Mouse (Mus musculus) embryonic facial prominence, embryonic 14.5 days (tissue): Measurements from ENCODE around the gene Ube4b. TPM values are rescaled to one million over a fixed set of nuclear protein-coding genes. Genes with fewer than 3 reads are reported as not detected.

ENCODE experiments used
- ATAC-seq: fragments of 200-750 bp; cut with Nextera tagmentation; 2 replicates; pipeline ENCODE4 v1.8.0; 2017; ENCODE audit warnings: low read depth, moderate number of reproducible peaks, moderate TSS enrichment
- DNase-seq: peaks from one replicate; pipeline ENCODE4 v3.0.0-alpha.2; 2015; ENCODE audit warnings: low spot score
- H3K27ac ChIP-seq: fragments of 300-500 bp; sonication (generic); replicated peaks from 2 replicates; pipeline ENCODE4 v1.5.1; 2014; ENCODE audit warnings: low read depth, mild to moderate bottlenecking, low read length, moderate library complexity
- H3K27me3 ChIP-seq: fragments of 300-500 bp; sonication (generic); replicated peaks from 2 replicates; pipeline ENCODE4 v1.6.1; 2014; ENCODE audit warnings: low read length; ENCODE audit not compliant: control insufficient read depth, insufficient read depth
- H3K36me3 ChIP-seq: fragments of 300-500 bp; sonication (generic); 2 replicates; pipeline ENCODE4 v1.6.1; 2014; ENCODE audit warnings: low read length, mixed read lengths; ENCODE audit not compliant: control insufficient read depth, insufficient read depth
- H3K4me1 ChIP-seq: fragments of 300-500 bp; sonication (generic); 2 replicates; pipeline ENCODE4 v1.6.1; 2014; ENCODE audit warnings: antibody characterized with exemption, low read length; ENCODE audit not compliant: control insufficient read depth, insufficient read depth
- H3K4me2 ChIP-seq: fragments of 300-500 bp; sonication (generic); 2 replicates; pipeline ENCODE4 v1.6.1; 2014; ENCODE audit warnings: low read depth, mild to moderate bottlenecking, low read length, moderate library complexity, mixed read lengths
- H3K4me3 ChIP-seq: fragments of 300-500 bp; sonication (generic); 2 replicates; pipeline ENCODE4 v1.5.1; 2014; ENCODE audit warnings: low read depth, mild to moderate bottlenecking, low read length
- H3K9ac ChIP-seq: fragments of 300-500 bp; sonication (generic); 2 replicates; pipeline ENCODE4 v1.6.1; 2014; ENCODE audit warnings: low read depth, mild to moderate bottlenecking, low read length, moderate library complexity, mixed read lengths
- H3K9me3 ChIP-seq: fragments of 300-500 bp; sonication (generic); 2 replicates; pipeline ENCODE4 v1.6.1; 2016; ENCODE audit warnings: low read length; ENCODE audit not compliant: control insufficient read depth
- WGBS: fragments of 180-500 bp; shearing (Covaris S2); extraction: QIAGEN DNeasy Blood & Tissue Kit; methylation state at CpG from one replicate; pipeline ENCODE4 v1.1.7; 2014; 5-methylcytosine and 5-hydroxymethylcytosine counted together
- polyA plus RNA-seq: library from polyadenylated mRNA; unstranded; fragments of >200 nt; fragmentation: Nextera tagmentation; extraction: Ambion mirVana; gene quantifications from 2 replicates; pipeline ENCODE4 v1.2.1, GENCODE M21; 2014

Ube4b gene
- polyA plus RNA-seq, 1 experiment from 2014 or later = 43.7 TPM

- H3K36me3 ChIP-seq = peaks cover 12% of the 10 kb centered on the region
- no peak overlapping the region for H3K4me2 ChIP-seq
- no peaks in the 10 kb centered on the region for H3K9me3 ChIP-seq
- H3K4me1 ChIP-seq = no peaks in the 10 kb centered on the region
- H3K27me3 ChIP-seq = no peaks in the 10 kb centered on the region
- no peak for ATAC-seq
- no peak for DNase-seq
- H3K4me3 ChIP-seq = no peak overlapping the region
- no peak overlapping the region for H3K27ac ChIP-seq
- 61% methylated on average over 6 of the region's 6 CpGs for WGBS
- no peak overlapping the region for H3K9ac ChIP-seq
Observed at GRCm38 (mm10) chr4:149322718-149323117, 103.8 kb downstream of the Ube4b start.

- no peak for DNase-seq
- no peak overlapping the region for H3K9ac ChIP-seq
- no peaks in the 10 kb centered on the region for H3K4me1 ChIP-seq
- H3K27ac ChIP-seq = no peak overlapping the region
- H3K36me3 ChIP-seq = peaks cover 8% of the 10 kb centered on the region
- H3K9me3 ChIP-seq = no peaks in the 10 kb centered on the region
- no peak overlapping the region for H3K4me3 ChIP-seq
- H3K27me3 ChIP-seq = no peaks in the 10 kb centered on the region
- no peak for ATAC-seq
- no peak overlapping the region for H3K4me2 ChIP-seq
- 65% methylated on average over 4 of the region's 4 CpGs for WGBS
Observed at GRCm38 (mm10) chr4:149322286-149322685, 104.3 kb downstream of the Ube4b start.

- DNase-seq (no peak), ATAC-seq (no peak)
- H3K27me3 ChIP-seq = no peaks in the 10 kb centered on the region
- no peaks in the 10 kb centered on the region for H3K9me3 ChIP-seq
- 81% methylated on average over 9 of the region's 9 CpGs for WGBS
- no peak overlapping the region for H3K27ac ChIP-seq
- no peak overlapping the region for H3K4me2 ChIP-seq
- H3K9ac ChIP-seq = no peak overlapping the region
- no peaks in the 10 kb centered on the region for H3K36me3 ChIP-seq
- 0 out of 2 replicates have a peak, but pooled peaks cover 3% of the 10 kb centered on the region for H3K4me1 ChIP-seq
- H3K4me3 ChIP-seq = no peak overlapping the region
Observed at GRCm38 (mm10) chr4:149319088-149319487, 107.5 kb downstream of the Ube4b start.

- WGBS = 41% methylated on average over 5 of the region's 5 CpGs
- no peak overlapping the region for H3K9ac ChIP-seq
- no peak for ATAC-seq
Observed at GRCm38 (mm10) chr4:149317387-149317786, 109.2 kb downstream of the Ube4b start.

GRCm38 (mm10) chr4:149314275-149314837, 112.2 kb downstream of the Ube4b start:
- DNase-seq = peak; percentile 49
- no peak overlapping the region for H3K9ac ChIP-seq
- no peaks in the 10 kb centered on the region for H3K36me3 ChIP-seq
- no peaks in the 10 kb centered on the region for H3K27me3 ChIP-seq
- H3K27ac ChIP-seq = no peak overlapping the region
- 79% methylated on average over 11 of the region's 11 CpGs for WGBS
- no peak for ATAC-seq
- H3K9me3 ChIP-seq = no peaks in the 10 kb centered on the region
- no peak overlapping the region for H3K4me2 ChIP-seq
- no peak overlapping the region for H3K4me3 ChIP-seq
- H3K4me1 ChIP-seq = 0 out of 2 replicates have a peak, but pooled peaks cover 3% of the 10 kb centered on the region

More at GRCm38 (mm10) chr4:149317387-149317786, 109.2 kb downstream of the Ube4b start:
- H3K27me3 ChIP-seq = no peaks in the 10 kb centered on the region
- no peak overlapping the region for H3K4me2 ChIP-seq
- H3K4me3 ChIP-seq = no peak overlapping the region
- H3K4me1 ChIP-seq = 0 out of 2 replicates have a peak, but pooled peaks cover 3% of the 10 kb centered on the region
- no peak overlapping the region for H3K27ac ChIP-seq
- H3K36me3 ChIP-seq = no peaks in the 10 kb centered on the region
- no peak for DNase-seq
- no peaks in the 10 kb centered on the region for H3K9me3 ChIP-seq

GRCm38 (mm10) chr4:149313558-149314253, 112.8 kb downstream of the Ube4b start:
- WGBS = 69% methylated on average over 12 of the region's 12 CpGs
- ATAC-seq (peak; percentile 47; the same call in 1 of the 2 replicates), DNase-seq (peak; percentile 29)
- Histone ChIP-seq H3K36me3 (no peaks in the 10 kb centered on the region), H3K27me3 (no peaks in the 10 kb centered on the region), H3K9me3 (no peaks in the 10 kb centered on the region), H3K4me3 (no peak overlapping the region), H3K4me2 (no peak overlapping the region), H3K9ac (no peak overlapping the region), H3K4me1 (0 out of 2 replicates have a peak, but pooled peaks cover 3% of the 10 kb centered on the region), H3K27ac (0 out of 2 replicates have a peak overlapping the region, but pooled peaks have one; percentile 8)

- H3K4me3 ChIP-seq = no peak overlapping the region
- H3K36me3 ChIP-seq = no peaks in the 10 kb centered on the region
- no peaks in the 10 kb centered on the region for H3K9me3 ChIP-seq
- no peaks in the 10 kb centered on the region for H3K27me3 ChIP-seq
- H3K27ac ChIP-seq = no peak overlapping the region
- ATAC-seq (no peak), DNase-seq (no peak)
- H3K4me2 ChIP-seq = no peak overlapping the region
- H3K9ac ChIP-seq = no peak overlapping the region
- 0 out of 2 replicates have a peak, but pooled peaks cover 3% of the 10 kb centered on the region for H3K4me1 ChIP-seq
- WGBS = 80% methylated on average over 5 of the region's 5 CpGs
Observed at GRCm38 (mm10) chr4:149311996-149312395, 114.6 kb downstream of the Ube4b start.

GRCm38 (mm10) chr4:149308491-149308820, 118.1 kb downstream of the Ube4b start:
- WGBS = 60% methylated on average over 3 of the region's 3 CpGs
- Histone ChIP-seq H3K4me3 (peak overlapping the region; percentile 92), H3K27me3 (no peaks in the 10 kb centered on the region), H3K9ac (peak overlapping the region; percentile 93), H3K9me3 (no peaks in the 10 kb centered on the region), H3K4me1 (peaks cover 13% of the 10 kb centered on the region), H3K4me2 (peak overlapping the region; percentile 90), H3K27ac (peak overlapping the region; percentile 88), H3K36me3 (no peaks in the 10 kb centered on the region)
- DNase-seq (no peak), ATAC-seq (no peak)
